Mouse (Mus musculus): ENCODE results near the gene Btbd3. TPM values are rescaled to one million over a fixed set of nuclear protein-coding genes. Genes with fewer than 3 reads are reported as not detected.

The Btbd3 gene
- polyA plus RNA-seq, 1 experiment from 2014 or later, result 13.0 TPM

DNA sequence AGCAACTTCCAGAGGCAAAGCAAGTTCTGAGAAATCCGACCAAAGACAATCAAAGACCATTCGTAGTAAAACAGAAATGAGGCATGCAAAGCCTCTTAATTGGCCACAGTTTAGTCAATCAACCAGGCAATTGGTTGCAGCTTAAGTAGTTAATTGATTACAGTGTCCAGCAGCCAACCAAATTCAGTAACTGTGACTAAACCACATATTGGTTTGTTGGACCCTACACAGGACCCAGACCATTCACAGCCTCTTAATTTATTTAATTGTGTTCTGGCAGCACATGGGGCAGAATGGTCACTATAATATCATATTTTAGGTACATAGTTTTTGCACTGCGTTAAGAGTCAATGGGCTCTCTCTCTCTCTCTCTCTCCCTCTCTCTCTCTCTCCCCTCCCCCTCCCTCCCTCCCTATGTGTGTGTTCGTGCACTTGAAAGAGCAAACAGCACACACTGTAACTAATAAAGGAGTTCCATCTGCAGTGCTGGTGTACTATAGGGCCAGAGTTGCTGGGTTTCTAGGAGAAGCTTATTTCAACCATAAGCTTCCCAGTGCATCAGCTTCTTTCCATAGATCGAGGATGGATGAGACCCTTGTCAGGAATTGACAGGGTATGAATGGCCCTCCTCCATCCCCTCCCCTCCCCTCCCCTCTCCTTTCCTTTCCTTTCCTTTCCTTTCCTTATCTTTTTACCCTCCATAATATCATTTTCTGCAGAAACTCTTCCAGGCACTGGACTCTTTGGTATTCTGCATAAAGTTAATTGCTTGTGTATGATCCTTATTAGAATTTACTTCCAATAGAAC lies 275.0 kb downstream of the Btbd3 start:
- H3K27me3 ChIP-seq (ENCODE audit: insufficient read depth, low read length), result no peaks in the 10 kb centered on the region
- ATAC-seq (replicated peaks; ENCODE audit: low FRiP score, low read depth) (no peak), DNase-seq (ENCODE audit: low spot score) (no peak)
- no peaks in the 10 kb centered on the region for H3K4me1 ChIP-seq (replicated peaks; ENCODE audit: insufficient read depth, low read length)
- no peak overlapping the region for H3K4me3 ChIP-seq (replicated peaks; ENCODE audit: low read depth, low read length)
- H3K9ac ChIP-seq (ENCODE audit: low read depth, low read length), result no peak overlapping the region
- H3K27ac ChIP-seq, result no peak overlapping the region
- 72% methylated on average over 5 of the region's 5 CpGs for WGBS
- H3K9me3 ChIP-seq (replicated peaks; ENCODE audit: low read length), result no peaks in the 10 kb centered on the region
- no peak for TF ChIP-seq CTCF (IDR thresholded peaks at IDR 0.05; ENCODE audit: low read depth)
- no peaks in the 10 kb centered on the region for H3K36me3 ChIP-seq (ENCODE audit: insufficient read depth, low read length)
- no peak overlapping the region for H3K4me2 ChIP-seq (ENCODE audit: low read length)

GRCm38 (mm10) chr2:138531992-138532391 lies 275.6 kb downstream of the Btbd3 start:
- Histone ChIP-seq H3K4me1 (replicated peaks; ENCODE audit: insufficient read depth, low read length) (no peaks in the 10 kb centered on the region), H3K9ac (ENCODE audit: low read depth, low read length) (no peak overlapping the region), H3K36me3 (ENCODE audit: insufficient read depth, low read length) (no peaks in the 10 kb centered on the region), H3K27ac (no peak overlapping the region), H3K4me2 (ENCODE audit: low read length) (no peak overlapping the region), H3K27me3 (ENCODE audit: insufficient read depth, low read length) (no peaks in the 10 kb centered on the region), H3K4me3 (replicated peaks; ENCODE audit: low read depth, low read length) (no peak overlapping the region), H3K9me3 (replicated peaks; ENCODE audit: low read length) (no peaks in the 10 kb centered on the region)
- TF ChIP-seq CTCF (IDR thresholded peaks at IDR 0.05; ENCODE audit: low read depth), result no peak
- DNase-seq (ENCODE audit: low spot score), result peak; percentile 30
- no peak for ATAC-seq (replicated peaks; ENCODE audit: low FRiP score, low read depth)
- WGBS, result 61% methylated on average over 4 of the region's 4 CpGs

- Histone ChIP-seq H3K27ac (no peak overlapping the region), H3K36me3 (ENCODE audit: insufficient read depth, low read length) (no peaks in the 10 kb centered on the region), H3K9ac (ENCODE audit: low read depth, low read length) (no peak overlapping the region), H3K4me3 (replicated peaks; ENCODE audit: low read depth, low read length) (no peak overlapping the region), H3K4me1 (replicated peaks; ENCODE audit: insufficient read depth, low read length) (no peaks in the 10 kb centered on the region), H3K4me2 (ENCODE audit: low read length) (no peak overlapping the region), H3K9me3 (replicated peaks; ENCODE audit: low read length) (no peaks in the 10 kb centered on the region), H3K27me3 (ENCODE audit: insufficient read depth, low read length) (no peaks in the 10 kb centered on the region)
- DNase-seq (ENCODE audit: low spot score) (no peak), ATAC-seq (replicated peaks; ENCODE audit: low FRiP score, low read depth) (no peak)
- WGBS, result 91% methylated on average over 3 of the region's 3 CpGs
- TF ChIP-seq CTCF (IDR thresholded peaks at IDR 0.05; ENCODE audit: low read depth), result no peak
Measured at GRCm38 (mm10) chr2:138539655-138540054, 283.3 kb downstream of the Btbd3 start.

DNA sequence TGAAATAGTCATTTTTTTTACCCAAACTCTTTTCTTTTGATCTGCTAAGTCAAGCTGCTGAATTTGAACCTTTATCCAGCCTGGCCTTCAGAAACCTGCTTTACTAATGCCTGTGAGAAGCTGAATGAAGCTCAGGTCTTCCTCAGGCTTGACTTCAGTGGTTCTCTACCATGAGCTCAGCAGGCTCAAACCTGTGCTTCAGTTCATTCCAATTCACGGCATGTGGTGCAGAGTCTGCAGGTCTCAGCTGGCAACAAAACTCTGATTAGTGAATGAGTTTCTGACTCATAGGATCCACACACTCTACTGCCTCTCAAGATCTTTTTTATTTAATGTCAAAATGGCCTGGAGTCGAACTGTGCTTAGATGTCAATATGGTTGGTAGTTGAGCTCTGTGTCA lies 292.6 kb downstream of the Btbd3 start:
- 79% methylated on average over 2 of the region's 2 CpGs for WGBS
- Histone ChIP-seq H3K36me3 (ENCODE audit: insufficient read depth, low read length) (no peaks in the 10 kb centered on the region), H3K27ac (no peak overlapping the region), H3K27me3 (ENCODE audit: insufficient read depth, low read length) (no peaks in the 10 kb centered on the region), H3K4me3 (replicated peaks; ENCODE audit: low read depth, low read length) (no peak overlapping the region), H3K9ac (ENCODE audit: low read depth, low read length) (no peak overlapping the region), H3K9me3 (replicated peaks; ENCODE audit: low read length) (no peaks in the 10 kb centered on the region), H3K4me1 (replicated peaks; ENCODE audit: insufficient read depth, low read length) (no peaks in the 10 kb centered on the region), H3K4me2 (ENCODE audit: low read length) (no peak overlapping the region)
- ATAC-seq (replicated peaks; ENCODE audit: low FRiP score, low read depth) (no peak), DNase-seq (ENCODE audit: low spot score) (no peak)
- TF ChIP-seq CTCF (IDR thresholded peaks at IDR 0.05; ENCODE audit: low read depth), result no peak

GRCm38 (mm10) chr2:138551516-138551915 lies 295.2 kb downstream of the Btbd3 start:
- Histone ChIP-seq H3K36me3 (ENCODE audit: insufficient read depth, low read length) (no peaks in the 10 kb centered on the region), H3K27me3 (ENCODE audit: insufficient read depth, low read length) (no peaks in the 10 kb centered on the region), H3K9ac (ENCODE audit: low read depth, low read length) (no peak overlapping the region), H3K27ac (no peak overlapping the region), H3K4me2 (ENCODE audit: low read length) (no peak overlapping the region), H3K9me3 (replicated peaks; ENCODE audit: low read length) (no peaks in the 10 kb centered on the region), H3K4me1 (replicated peaks; ENCODE audit: insufficient read depth, low read length) (no peaks in the 10 kb centered on the region), H3K4me3 (replicated peaks; ENCODE audit: low read depth, low read length) (no peak overlapping the region)
- peak; percentile 11 for DNase-seq (ENCODE audit: low spot score)
- no peak for TF ChIP-seq CTCF (IDR thresholded peaks at IDR 0.05; ENCODE audit: low read depth)
- ATAC-seq (replicated peaks; ENCODE audit: low FRiP score, low read depth), result no peak
- WGBS, result 32% methylated on average over 5 of the region's 5 CpGs

- Histone ChIP-seq H3K27me3 (ENCODE audit: insufficient read depth, low read length) (no peaks in the 10 kb centered on the region), H3K9ac (ENCODE audit: low read depth, low read length) (no peak overlapping the region), H3K36me3 (ENCODE audit: insufficient read depth, low read length) (no peaks in the 10 kb centered on the region), H3K4me2 (ENCODE audit: low read length) (no peak overlapping the region), H3K9me3 (replicated peaks; ENCODE audit: low read length) (no peaks in the 10 kb centered on the region), H3K4me3 (replicated peaks; ENCODE audit: low read depth, low read length) (no peak overlapping the region), H3K4me1 (replicated peaks; ENCODE audit: insufficient read depth, low read length) (no peaks in the 10 kb centered on the region), H3K27ac (no peak overlapping the region)
- DNase-seq (ENCODE audit: low spot score) (no peak), ATAC-seq (replicated peaks; ENCODE audit: low FRiP score, low read depth) (peak; percentile 66; the same call in 1 of the 2 replicates)
- 61% methylated on average over 11 of the region's 11 CpGs for WGBS
- TF ChIP-seq CTCF (IDR thresholded peaks at IDR 0.05; ENCODE audit: low read depth), result no peak
Measured at GRCm38 (mm10) chr2:138555106-138555862, 298.9 kb downstream of the Btbd3 start.

All from kidney, postnatal 0 days (tissue).